8 mouse cellular contexts compared by ENCODE assay signal in genomic region chr4:94603031-94603629, GRCm38 (mm10). TPM values are rescaled to one million over a fixed set of nuclear protein-coding genes. Genes with fewer than 3 reads are reported as not detected.
DNase-seq lines count a peak whose midpoint lies in the region; ATAC-seq and TF ChIP-seq lines count a peak whose summit lies in the region.

Plaa (minus strand) TSS chr4:94603244.

- intact Hi-C loops in heart, postnatal 10 days (cut with DNase I) = loop anchor here (5.0 kb wide), 1 partner anchor 46 kb away; the partner anchor contains the start of genes Caap1 and Gm10306

- no peaks in the 10 kb centered on the region for H3K9me3 ChIP-seq in E14TG2a.4 (ENCODE audit: low read length)
- no peaks in the 10 kb centered on the region for H3K9me3 ChIP-seq in forebrain, embryonic 13.5 days (replicated peaks)
- no peaks in the 10 kb centered on the region for H3K9me3 ChIP-seq in liver, postnatal 0 days (ENCODE audit: low read length)
- no peaks in the 10 kb centered on the region for H3K9me3 ChIP-seq in neural tube, embryonic 14.5 days (ENCODE audit: control insufficient read depth, low read length)

- peak within 1 kb of the TSS; percentile 96 for H3K9ac ChIP-seq in forebrain, embryonic 13.5 days
- peak within 1 kb of the TSS; percentile 97 for H3K9ac ChIP-seq in liver, postnatal 0 days (replicated peaks)
- peak within 1 kb of the TSS; percentile 98 for H3K9ac ChIP-seq in neural tube, embryonic 14.5 days (replicated peaks; ENCODE audit: low read depth, low read length)

- no peak for TF ChIP-seq EP300 in liver, postnatal 0 days (IDR thresholded peaks at IDR 0.05; ENCODE audit: low read depth)

- DNase-seq in c-Kit-positive CD71-positive TER-119-positive erythroid progenitor cells, embryonic 14.5 days (ENCODE audit: low spot score) = peak; percentile 83
- peak; percentile 95 to 96 for DNase-seq in heart, postnatal 10 days
- DNase-seq in large intestine, adult 2 months (ENCODE audit: low read depth, low spot score) = peak; percentile 66
- peak; percentile 92 for DNase-seq in liver, postnatal 0 days
- DNase-seq in testis, postnatal 10 days (ENCODE audit: low spot score) = peak; percentile 93

- WGBS in forebrain, embryonic 13.5 days = under 1% methylated on average over 61 of the region's 61 CpGs
- under 1% methylated on average over 61 of the region's 61 CpGs for WGBS in large intestine, adult 2 months
- WGBS in liver, postnatal 0 days (ENCODE audit: insufficient replicate concordance) = under 1% methylated on average over 48 of the region's 61 CpGs
- under 1% methylated on average over 61 of the region's 61 CpGs for WGBS in neural tube, embryonic 14.5 days

- peak within 1 kb of the TSS; percentile 74 for H3K4me2 ChIP-seq in forebrain, embryonic 13.5 days
- H3K4me2 ChIP-seq in liver, postnatal 0 days (ENCODE audit: low read depth, low read length) = peak within 1 kb of the TSS; percentile 93
- peak within 1 kb of the TSS; percentile 74 for H3K4me2 ChIP-seq in neural tube, embryonic 14.5 days (ENCODE audit: low read depth, low read length)

- peaks cover 34% of the 10 kb centered on the region for H3K4me1 ChIP-seq in E14TG2a.4 (replicated peaks; ENCODE audit: low read depth, low read length)
- peaks cover 23% of the 10 kb centered on the region for H3K4me1 ChIP-seq in forebrain, embryonic 13.5 days
- H3K4me1 ChIP-seq in liver, postnatal 0 days (ENCODE audit: insufficient read depth) = peaks cover 6% of the 10 kb centered on the region
- H3K4me1 ChIP-seq in neural tube, embryonic 14.5 days (ENCODE audit: control insufficient read depth, insufficient read depth, low read length) = peaks cover 18% of the 10 kb centered on the region

- no peaks in the 10 kb centered on the region for H3K27me3 ChIP-seq in E14TG2a.4 (ENCODE audit: insufficient read depth, low read length)
- H3K27me3 ChIP-seq in forebrain, embryonic 13.5 days = no peaks in the 10 kb centered on the region
- no peaks in the 10 kb centered on the region for H3K27me3 ChIP-seq in liver, postnatal 0 days (ENCODE audit: insufficient read depth, low read length)
- H3K27me3 ChIP-seq in neural tube, embryonic 14.5 days (ENCODE audit: control insufficient read depth, insufficient read depth, low read length) = no peaks in the 10 kb centered on the region

- H3K27ac ChIP-seq in forebrain, embryonic 13.5 days = peak within 1 kb of the TSS; percentile 91
- H3K27ac ChIP-seq in liver, postnatal 0 days (ENCODE audit: low read depth) = peak within 1 kb of the TSS; percentile 96
- peak within 1 kb of the TSS; percentile 93 for H3K27ac ChIP-seq in neural tube, embryonic 14.5 days (ENCODE audit: low read depth, low read length)

- H3K4me3 ChIP-seq in E14TG2a.4 (replicated peaks; ENCODE audit: low read length) = peak within 1 kb of the TSS; percentile 99
- H3K4me3 ChIP-seq in forebrain, embryonic 13.5 days = peak within 1 kb of the TSS; percentile 99
- H3K4me3 ChIP-seq in liver, postnatal 0 days (ENCODE audit: low read depth, low read length) = peak within 1 kb of the TSS; percentile 100
- H3K4me3 ChIP-seq in neural tube, embryonic 14.5 days (ENCODE audit: low read depth, low read length) = peak within 1 kb of the TSS; percentile 95

- TF ChIP-seq CTCF in E14TG2a.4 (conservative IDR thresholded peaks at IDR 0.05; ENCODE audit: low read length) = no peak
- no peak for TF ChIP-seq CTCF in liver, postnatal 0 days (IDR thresholded peaks at IDR 0.05; ENCODE audit: low read depth)

- peak; percentile 100 for ATAC-seq in forebrain, embryonic 13.5 days
- ATAC-seq in liver, postnatal 0 days = peak; percentile 99
- peak; percentile 99 for ATAC-seq in neural tube, embryonic 14.5 days (ENCODE audit: low read depth)

- peaks cover 13% of the 10 kb centered on the region for H3K36me3 ChIP-seq in E14TG2a.4 (ENCODE audit: insufficient read depth, low read length)
- H3K36me3 ChIP-seq in forebrain, embryonic 13.5 days (ENCODE audit: poor library complexity, severe bottlenecking) = no peaks in the 10 kb centered on the region
- H3K36me3 ChIP-seq in liver, postnatal 0 days (replicated peaks; ENCODE audit: insufficient read depth, low read length) = no peaks in the 10 kb centered on the region
- no peaks in the 10 kb centered on the region for H3K36me3 ChIP-seq in neural tube, embryonic 14.5 days (ENCODE audit: control insufficient read depth, insufficient read depth, low read length)

RNA-seq across cellular contexts. Expression of gene Plaa, which starts in this region (rescaled TPM):
- polyA plus RNA-seq in forebrain, embryonic 13.5 days (2015; fragmentation: Nextera tagmentation; extraction: Ambion mirVana) = 83.8 and 86.6 TPM in 2 replicates
- total RNA-seq in heart, postnatal 10 days (2021) = 10 to 100 TPM; 48.7 to 49.1 TPM
- polyA plus RNA-seq in large intestine, adult 2 months (2012; rRNA removed) = 13.9 and 29.7 TPM in 2 replicates
- 26.4 and 27.7 TPM in 2 replicates for polyA plus RNA-seq in liver, postnatal 0 days (2015; fragmentation: Nextera tagmentation; extraction: Ambion mirVana)
- polyA plus RNA-seq in neural tube, embryonic 14.5 days (2014; fragmentation: Nextera tagmentation; extraction: Ambion mirVana) = 72.8 and 91.0 TPM in 2 replicates

Comparison
In these comparisons a context has a peak if more than half of its experiments do, and no peak if none do; other contexts are left out.
1. Peak in every context shown above with its lines: DNase-seq, ATAC-seq, H3K4me3 ChIP-seq and H3K27ac ChIP-seq.